Mouse (Mus musculus): ENCODE measurements around the gene Slc4a11. TPM values are rescaled to one million over a fixed set of nuclear protein-coding genes. Genes with fewer than 3 reads are reported as not detected.

Gene Slc4a11
- polyA plus RNA-seq (2012; rRNA removed) = 0.47 and 6.0 TPM in 2 replicates

GRCm38 (mm10) chr2:130697153-130697810, at the start of gene Slc4a11:
Gene Slc4a11 (minus strand): TSS chr2:130697519.
- H3K4me3 ChIP-seq (ENCODE audit: low read depth, low read length) = peak within 1 kb of the TSS; percentile 63
- peaks cover 27% of the 10 kb centered on the region for H3K27me3 ChIP-seq (ENCODE audit: control insufficient read depth, insufficient read depth, low read length)
- no peak for TF ChIP-seq CTCF (IDR thresholded peaks at IDR 0.05; ENCODE audit: extremely low read depth, insufficient read length, insufficient replicate concordance, low read depth, low read length)
- no peak for TF ChIP-seq POLR2A (IDR thresholded peaks at IDR 0.05; ENCODE audit: low read depth, low read length)
- under 1% methylated on average over 65 of the region's 65 CpGs for WGBS
- H3K36me3 ChIP-seq (ENCODE audit: control insufficient read depth, insufficient read depth, low read length) = no peaks in the 10 kb centered on the region
- no peak within 1 kb of the TSS for H3K27ac ChIP-seq (ENCODE audit: insufficient read depth, low read depth, low read length)
- peaks cover 8% of the 10 kb centered on the region for H3K4me1 ChIP-seq (ENCODE audit: control insufficient read depth, insufficient read depth, insufficient read length, low read length)

GRCm38 (mm10) chr2:130743576-130743975, 46.3 kb upstream of the Slc4a11 start:
- TF ChIP-seq CTCF (IDR thresholded peaks at IDR 0.05; ENCODE audit: extremely low read depth, insufficient read length, insufficient replicate concordance, low read depth, low read length) (no peak), POLR2A (IDR thresholded peaks at IDR 0.05; ENCODE audit: low read depth, low read length) (no peak)
- WGBS = 94% methylated on average over 1 of the region's 1 CpGs
- H3K4me3 ChIP-seq (ENCODE audit: low read depth, low read length) = no peak overlapping the region
- peaks cover 27% of the 10 kb centered on the region for H3K36me3 ChIP-seq (ENCODE audit: control insufficient read depth, insufficient read depth, low read length)
- no peak overlapping the region for H3K27ac ChIP-seq (ENCODE audit: insufficient read depth, low read depth, low read length)
- no peaks in the 10 kb centered on the region for H3K27me3 ChIP-seq (ENCODE audit: control insufficient read depth, insufficient read depth, low read length)
- H3K4me1 ChIP-seq (ENCODE audit: control insufficient read depth, insufficient read depth, insufficient read length, low read length) = no peaks in the 10 kb centered on the region

DNA sequence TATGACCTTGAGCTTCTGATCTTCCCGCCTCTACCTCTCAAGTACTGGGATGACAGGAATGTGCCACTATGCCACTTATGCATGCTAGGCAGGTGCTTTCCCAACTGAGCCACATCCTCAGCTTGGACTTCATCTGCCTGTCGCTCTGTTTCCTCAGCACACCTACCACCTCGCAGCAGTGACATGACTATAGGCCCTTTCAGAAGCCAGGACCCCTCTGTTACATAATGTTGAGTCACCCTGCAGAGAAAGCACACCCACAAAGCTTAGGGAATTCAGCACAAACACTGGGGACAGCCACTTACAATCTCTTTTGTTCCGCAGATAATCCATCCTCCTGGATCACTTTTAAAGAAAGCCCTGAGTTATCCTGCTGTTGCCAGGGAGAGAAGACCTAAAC, 42.8 kb upstream of the Slc4a11 start:
- 82% methylated on average over 4 of the region's 4 CpGs for WGBS
- H3K4me3 ChIP-seq (ENCODE audit: low read depth, low read length) = no peak overlapping the region
- TF ChIP-seq POLR2A (IDR thresholded peaks at IDR 0.05; ENCODE audit: low read depth, low read length) (no peak), CTCF (IDR thresholded peaks at IDR 0.05; ENCODE audit: extremely low read depth, insufficient read length, insufficient replicate concordance, low read depth, low read length) (no peak)
- no peaks in the 10 kb centered on the region for H3K27me3 ChIP-seq (ENCODE audit: control insufficient read depth, insufficient read depth, low read length)
- no peaks in the 10 kb centered on the region for H3K4me1 ChIP-seq (ENCODE audit: control insufficient read depth, insufficient read depth, insufficient read length, low read length)
- H3K27ac ChIP-seq (ENCODE audit: insufficient read depth, low read depth, low read length) = no peak overlapping the region
- H3K36me3 ChIP-seq (ENCODE audit: control insufficient read depth, insufficient read depth, low read length) = peaks cover 19% of the 10 kb centered on the region

- no peaks in the 10 kb centered on the region for H3K4me1 ChIP-seq (ENCODE audit: control insufficient read depth, insufficient read depth, insufficient read length, low read length)
- no peak overlapping the region for H3K27ac ChIP-seq (ENCODE audit: insufficient read depth, low read depth, low read length)
- H3K4me3 ChIP-seq (ENCODE audit: low read depth, low read length) = no peak overlapping the region
- H3K27me3 ChIP-seq (ENCODE audit: control insufficient read depth, insufficient read depth, low read length) = no peaks in the 10 kb centered on the region
- TF ChIP-seq CTCF (IDR thresholded peaks at IDR 0.05; ENCODE audit: extremely low read depth, insufficient read length, insufficient replicate concordance, low read depth, low read length) (no peak), POLR2A (IDR thresholded peaks at IDR 0.05; ENCODE audit: low read depth, low read length) (no peak)
- H3K36me3 ChIP-seq (ENCODE audit: control insufficient read depth, insufficient read depth, low read length) = peaks cover 19% of the 10 kb centered on the region
- 85% methylated on average over 6 of the region's 6 CpGs for WGBS
These were observed 40.7 kb upstream of the Slc4a11 start for GRCm38 (mm10) chr2:130738019-130738418.

DNA sequence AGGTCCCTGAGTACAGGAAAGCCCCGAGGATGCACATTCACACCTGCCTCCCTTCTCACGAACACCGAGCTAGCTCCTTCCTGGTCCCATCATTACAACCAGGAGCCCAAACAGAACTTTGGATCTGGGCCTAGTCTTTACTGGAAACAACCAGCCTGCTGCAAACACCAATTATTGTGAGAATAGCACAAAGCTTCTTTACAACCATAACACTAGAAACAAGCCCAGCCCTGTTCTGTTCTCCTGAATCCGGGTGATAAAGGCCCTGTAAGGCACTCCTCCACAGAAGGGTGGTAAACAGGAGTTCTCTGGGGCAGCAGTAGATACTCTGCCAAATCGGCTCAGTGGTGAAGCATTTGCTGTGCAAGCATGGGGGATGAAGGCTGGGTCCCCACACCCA, 38.0 kb upstream of the Slc4a11 start:
- TF ChIP-seq CTCF (IDR thresholded peaks at IDR 0.05; ENCODE audit: extremely low read depth, insufficient read length, insufficient replicate concordance, low read depth, low read length) = no peak
- TF ChIP-seq POLR2A (IDR thresholded peaks at IDR 0.05; ENCODE audit: low read depth, low read length) = no peak
- Histone ChIP-seq H3K4me3 (ENCODE audit: low read depth, low read length) (no peak overlapping the region), H3K27ac (ENCODE audit: insufficient read depth, low read depth, low read length) (no peak overlapping the region), H3K27me3 (ENCODE audit: control insufficient read depth, insufficient read depth, low read length) (no peaks in the 10 kb centered on the region), H3K4me1 (ENCODE audit: control insufficient read depth, insufficient read depth, insufficient read length, low read length) (no peaks in the 10 kb centered on the region), H3K36me3 (ENCODE audit: control insufficient read depth, insufficient read depth, low read length) (peaks cover 30% of the 10 kb centered on the region)
- 64% methylated on average over 5 of the region's 5 CpGs for WGBS

DNA sequence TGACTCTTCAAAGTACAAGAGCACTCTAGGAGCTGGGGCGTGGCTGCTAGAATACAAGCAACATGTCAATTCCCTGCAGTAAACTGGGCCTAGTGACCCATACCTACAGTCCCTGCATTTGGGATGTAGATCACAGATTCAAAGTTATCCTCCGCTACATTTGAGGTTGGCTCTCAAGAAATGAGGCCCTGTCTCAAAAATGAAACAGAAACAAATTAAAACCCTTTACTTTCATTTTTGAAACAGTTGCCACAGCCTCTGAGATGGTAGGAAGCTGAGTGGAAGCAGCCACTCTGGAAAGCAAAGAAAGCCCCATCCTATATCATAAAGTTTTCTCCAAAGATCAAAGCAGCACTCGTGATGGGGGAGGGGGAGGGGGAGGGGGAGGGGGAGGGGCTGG, 36.1 kb upstream of the Slc4a11 start:
- peaks cover 34% of the 10 kb centered on the region for H3K36me3 ChIP-seq (ENCODE audit: control insufficient read depth, insufficient read depth, low read length)
- H3K4me3 ChIP-seq (ENCODE audit: low read depth, low read length) = no peak overlapping the region
- H3K27ac ChIP-seq (ENCODE audit: insufficient read depth, low read depth, low read length) = no peak overlapping the region
- TF ChIP-seq POLR2A (IDR thresholded peaks at IDR 0.05; ENCODE audit: low read depth, low read length) (no peak), CTCF (IDR thresholded peaks at IDR 0.05; ENCODE audit: extremely low read depth, insufficient read length, insufficient replicate concordance, low read depth, low read length) (no peak)
- H3K4me1 ChIP-seq (ENCODE audit: control insufficient read depth, insufficient read depth, insufficient read length, low read length) = no peaks in the 10 kb centered on the region
- 62% methylated on average over 3 of the region's 3 CpGs for WGBS
- H3K27me3 ChIP-seq (ENCODE audit: control insufficient read depth, insufficient read depth, low read length) = no peaks in the 10 kb centered on the region

GRCm38 (mm10) chr2:130731855-130732254, 34.5 kb upstream of the Slc4a11 start:
- Histone ChIP-seq H3K4me3 (ENCODE audit: low read depth, low read length) (no peak overlapping the region), H3K27ac (ENCODE audit: insufficient read depth, low read depth, low read length) (no peak overlapping the region), H3K36me3 (ENCODE audit: control insufficient read depth, insufficient read depth, low read length) (peaks cover 38% of the 10 kb centered on the region), H3K27me3 (ENCODE audit: control insufficient read depth, insufficient read depth, low read length) (no peaks in the 10 kb centered on the region), H3K4me1 (ENCODE audit: control insufficient read depth, insufficient read depth, insufficient read length, low read length) (no peaks in the 10 kb centered on the region)
- WGBS = 73% methylated on average over 5 of the region's 5 CpGs
- TF ChIP-seq CTCF (IDR thresholded peaks at IDR 0.05; ENCODE audit: extremely low read depth, insufficient read length, insufficient replicate concordance, low read depth, low read length) (no peak), POLR2A (IDR thresholded peaks at IDR 0.05; ENCODE audit: low read depth, low read length) (no peak)

All from small intestine, adult 2 months (tissue).